Mouse (Mus musculus) liver, postnatal 0 days (tissue): ENCODE results near the gene Rgn. TPM values are rescaled to one million over a fixed set of nuclear protein-coding genes. Genes with fewer than 3 reads are reported as not detected.

Source experiments
- ATAC-seq: fragments of 200-750 bp; cut with Nextera tagmentation; 2 replicates; pipeline ENCODE4 v1.8.0; 2017; ENCODE audit warnings: mild to moderate bottlenecking, moderate library complexity
- DNase-seq: peaks from one replicate; pipeline ENCODE4 v3.0.0-alpha.2; 2016
- H3K27ac ChIP-seq: fragments of 300-500 bp; sonication (generic); 2 replicates; pipeline ENCODE4 v1.5.1; 2014; ENCODE audit warnings: antibody characterized with exemption, moderate library complexity, mild to moderate bottlenecking, low read depth
- H3K27me3 ChIP-seq: fragments of 300-500 bp; sonication (generic); 2 replicates; pipeline ENCODE4 v1.6.1; 2014; ENCODE audit warnings: low read length, control low read depth, mixed read lengths; ENCODE audit not compliant: insufficient read depth
- H3K36me3 ChIP-seq: fragments of 300-500 bp; sonication (generic); replicated peaks from 2 replicates; pipeline ENCODE4 v1.6.1; 2014; ENCODE audit warnings: mild to moderate bottlenecking, control low read depth, low read length, moderate library complexity, mixed read lengths; ENCODE audit not compliant: insufficient read depth
- H3K4me1 ChIP-seq: fragments of 300-500 bp; sonication (generic); 2 replicates; pipeline ENCODE4 v1.6.1; 2014; ENCODE audit warnings: antibody characterized with exemption, mild to moderate bottlenecking, control low read depth; ENCODE audit not compliant: insufficient read depth
- H3K4me2 ChIP-seq: fragments of 300-500 bp; sonication (generic); 2 replicates; pipeline ENCODE4 v1.6.1; 2014; ENCODE audit warnings: low read depth, mild to moderate bottlenecking, low read length, moderate library complexity, mixed read lengths
- H3K4me3 ChIP-seq: fragments of 300-500 bp; sonication (generic); 2 replicates; pipeline ENCODE4 v1.5.1; 2014; ENCODE audit warnings: low read depth, low read length
- H3K9ac ChIP-seq: fragments of 300-500 bp; sonication (generic); replicated peaks from 2 replicates; pipeline ENCODE4 v1.6.1; 2014; ENCODE audit warnings: mild to moderate bottlenecking, moderate library complexity
- H3K9me3 ChIP-seq: fragments of 300-500 bp; sonication (generic); 2 replicates; pipeline ENCODE4 v1.6.1; 2016; ENCODE audit warnings: mild to moderate bottlenecking, control low read depth, low read length, mixed read lengths
- CTCF ChIP-seq: sonication (generic); IDR thresholded peaks from 2 replicates; pipeline ENCODE4 v1.5.1; 2016; ENCODE audit warnings: antibody characterized with exemption, low read depth
- EP300 ChIP-seq: IDR thresholded peaks from 2 replicates; pipeline ENCODE4 v1.6.1; 2016; ENCODE audit warnings: antibody characterized with exemption, low read depth, mild to moderate bottlenecking
- WGBS: fragments of 180-500 bp; shearing (Covaris S2); extraction: QIAGEN DNeasy Blood & Tissue Kit; methylation state at CpG from one replicate; pipeline ENCODE4 v1.1.7; 2014; ENCODE audit not compliant: insufficient replicate concordance; 5-methylcytosine and 5-hydroxymethylcytosine counted together
- polyA plus RNA-seq: library from polyadenylated mRNA; unstranded; fragments of >200 nt; fragmentation: Nextera tagmentation; extraction: Ambion mirVana; gene quantifications from 2 replicates; pipeline ENCODE4 v1.2.1, GENCODE M21; 2015

Gene Rgn
- polyA plus RNA-seq, 1 experiment from 2014 or later: 328 TPM

DNA sequence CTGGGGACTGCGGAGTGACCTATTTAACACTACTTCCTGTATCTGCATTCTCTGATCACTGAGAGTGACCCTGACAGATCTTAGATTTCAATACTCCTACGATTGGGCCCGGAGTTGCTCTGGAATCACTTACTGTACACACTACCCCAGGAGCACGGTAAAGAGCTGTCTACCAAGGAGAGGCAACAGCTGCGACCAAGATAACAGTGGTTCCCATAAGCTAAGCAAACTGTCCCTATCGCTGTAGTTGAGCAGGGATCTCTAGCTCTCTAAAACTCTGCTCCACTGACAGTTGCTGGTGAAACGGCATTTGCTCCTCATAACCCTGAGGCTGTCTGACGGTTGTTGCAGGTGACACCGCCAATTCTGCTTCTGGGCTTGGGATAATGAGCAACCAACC lies 23.1 kb downstream of the Rgn start:
- TF ChIP-seq EP300: no peak
- no peak for TF ChIP-seq CTCF
- Histone ChIP-seq H3K4me2 (no peak overlapping the region), H3K36me3 (no peaks in the 10 kb centered on the region), H3K4me3 (no peak overlapping the region), H3K27me3 (no peaks in the 10 kb centered on the region), H3K27ac (no peak overlapping the region), H3K4me1 (no peaks in the 10 kb centered on the region; the same call in 1 of the 2 replicates), H3K9ac (no peak overlapping the region), H3K9me3 (no peaks in the 10 kb centered on the region)
- DNase-seq (no peak), ATAC-seq (no peak)
- WGBS: 60% methylated on average over 9 of the region's 9 CpGs

DNA sequence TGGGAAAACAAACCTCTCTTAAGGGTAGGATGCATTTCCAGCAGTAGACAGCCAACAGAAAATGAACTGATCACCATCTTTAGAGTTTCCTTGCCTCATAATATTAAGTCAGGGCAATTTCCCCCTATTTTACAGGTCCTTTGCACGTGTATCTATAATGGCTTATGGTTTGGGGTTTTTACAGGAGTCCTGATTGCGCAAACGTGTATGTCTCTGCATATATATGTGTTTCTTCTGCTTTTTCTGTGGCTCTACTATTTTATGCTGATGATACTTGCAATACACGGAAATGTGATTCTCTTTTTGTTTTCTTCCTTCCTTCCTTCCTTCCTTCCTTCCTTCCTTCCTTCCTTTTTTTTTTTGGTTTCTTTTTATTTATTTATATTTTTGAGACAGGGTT lies 24.3 kb downstream of the Rgn start:
- 47% methylated on average over 4 of the region's 4 CpGs for WGBS
- Histone ChIP-seq H3K9ac (no peak overlapping the region), H3K27ac (no peak overlapping the region), H3K4me2 (no peak overlapping the region), H3K36me3 (no peaks in the 10 kb centered on the region), H3K27me3 (no peaks in the 10 kb centered on the region), H3K9me3 (no peaks in the 10 kb centered on the region), H3K4me3 (no peak overlapping the region), H3K4me1 (no peaks in the 10 kb centered on the region; the same call in 1 of the 2 replicates)
- ATAC-seq (no peak), DNase-seq (no peak)
- TF ChIP-seq EP300 (no peak), CTCF (no peak)

DNA sequence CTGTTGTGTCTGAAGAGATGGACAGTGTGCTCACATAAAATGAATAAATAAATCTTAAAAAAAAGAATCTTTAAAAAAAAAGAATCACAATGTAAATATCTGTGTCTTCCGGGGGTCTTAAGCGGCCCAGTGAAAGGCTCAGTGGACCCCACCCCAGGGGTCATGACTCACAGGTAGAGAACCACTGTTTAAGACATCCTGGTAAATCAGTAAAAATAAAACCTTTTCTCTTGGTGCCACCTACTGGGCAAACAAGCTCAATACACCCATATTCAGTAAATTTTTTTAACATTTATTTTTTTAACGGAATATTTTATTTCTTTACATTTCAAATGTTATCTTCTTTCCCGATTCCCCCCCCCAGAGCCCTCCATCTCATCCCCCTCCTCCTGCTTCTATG lies 38.4 kb downstream of the Rgn start:
- no peak overlapping the region for H3K27ac ChIP-seq
- no peaks in the 10 kb centered on the region for H3K36me3 ChIP-seq
- 14% methylated on average over 4 of the region's 4 CpGs for WGBS
- H3K4me3 ChIP-seq: no peak overlapping the region
- H3K4me2 ChIP-seq: no peak overlapping the region
- H3K9ac ChIP-seq: no peak overlapping the region
- no peak for DNase-seq
- ATAC-seq: no peak
- H3K4me1 ChIP-seq: no peaks in the 10 kb centered on the region
- TF ChIP-seq EP300: no peak
- peak; percentile 38; the same call in 1 of the 2 replicates for TF ChIP-seq CTCF
- H3K9me3 ChIP-seq: no peaks in the 10 kb centered on the region
- no peaks in the 10 kb centered on the region for H3K27me3 ChIP-seq

DNA sequence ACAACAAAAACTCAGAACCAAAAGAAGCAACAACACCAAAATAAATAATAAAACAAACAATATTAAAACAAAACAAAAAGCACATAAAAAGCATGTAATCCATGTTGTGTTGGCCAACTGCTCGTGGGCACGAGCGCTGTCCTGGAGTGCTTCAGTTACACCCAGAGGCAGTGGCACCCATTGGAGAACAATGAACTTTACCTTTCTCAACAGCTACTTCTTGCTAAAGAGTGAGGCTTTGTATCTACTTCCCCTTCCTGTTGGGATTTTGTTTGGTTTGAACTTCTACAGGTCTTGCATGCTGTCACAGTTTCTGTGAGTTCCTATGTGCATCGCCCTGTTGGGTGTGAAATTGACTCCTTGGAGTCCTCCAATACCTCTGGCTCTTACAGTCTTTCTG lies 58.9 kb downstream of the Rgn start:
- WGBS: 84% methylated on average over 4 of the region's 4 CpGs
- no peak overlapping the region for H3K4me2 ChIP-seq

More for the DNA sequence above, 58.9 kb downstream of the Rgn start:
- no peak for TF ChIP-seq CTCF
- H3K9ac ChIP-seq: no peak overlapping the region
- ATAC-seq (no peak), DNase-seq (no peak)
- H3K27ac ChIP-seq: no peak overlapping the region
- H3K27me3 ChIP-seq: no peaks in the 10 kb centered on the region
- no peaks in the 10 kb centered on the region for H3K9me3 ChIP-seq
- H3K36me3 ChIP-seq: no peaks in the 10 kb centered on the region
- no peaks in the 10 kb centered on the region for H3K4me1 ChIP-seq
- no peak overlapping the region for H3K4me3 ChIP-seq

Other genes with a start within 250 kb of the Rgn start
- 4.6 and 6.7 TPM in 2 replicates for gene Rp2, start 185.3 kb upstream of the Rgn start, polyA plus RNA-seq
- gene Jade3, start 124.1 kb upstream of the Rgn start, polyA plus RNA-seq: 2.0 TPM in 2 replicates
- 12.2 and 14.9 TPM in 2 replicates for gene Rbm10, start 67.7 kb downstream of the Rgn start, polyA plus RNA-seq
- gene Ndufb11, start 67.8 kb downstream of the Rgn start, polyA plus RNA-seq: 245 and 254 TPM in 2 replicates
- 42.9 and 50.4 TPM in 2 replicates for gene Uba1, start 108.5 kb downstream of the Rgn start, polyA plus RNA-seq
- gene Cdk16, start 138.2 kb downstream of the Rgn start, polyA plus RNA-seq: 15.3 TPM in 2 replicates
- 1.9 and 2.0 TPM in 2 replicates for gene Usp11, start 154.1 kb downstream of the Rgn start, polyA plus RNA-seq
- gene Araf, start 248.0 kb downstream of the Rgn start, polyA plus RNA-seq: 36.1 and 37.5 TPM in 2 replicates